Mouse (Mus musculus): ENCODE measurements at regions not wholly inside any gene's neighbourhood (a gene's known extent, or its start where the extent isn't known, plus 50 kb on each side); places are given as distances from the start of the nearest gene placed in this dataset.
A peak's percentile ranks its signal among the peaks of the same experiment; 100 is the strongest.

- Histone ChIP-seq H3K4me1 (ENCODE audit: control insufficient read depth, insufficient read depth, low read length) (0 out of 2 replicates have a peak, but pooled peaks cover 3% of the 10 kb centered on the region), H3K4me3 (ENCODE audit: insufficient read depth, low read length) (no peak overlapping the region), H3K27ac (ENCODE audit: insufficient read depth, low read length) (peak overlapping the region; percentile 81)
- TF ChIP-seq POLR2A (IDR thresholded peaks at IDR 0.05; ENCODE audit: low read depth, low read length) (no peak), CTCF (IDR thresholded peaks at IDR 0.05; ENCODE audit: borderline replicate concordance, insufficient read depth, low read length) (no peak)
Measured at GRCm38 (mm10) chr10:16620804-16621559, 1102.0 kb upstream of the Cited2 start.

GRCm38 (mm10) chr10:16622821-16623220 lies 1100.2 kb upstream of the Cited2 start:
- Histone ChIP-seq H3K27ac (ENCODE audit: insufficient read depth, low read length) (peak overlapping the region; percentile 26; the same call in 1 of the 2 replicates), H3K4me3 (ENCODE audit: insufficient read depth, low read length) (no peak overlapping the region), H3K4me1 (ENCODE audit: control insufficient read depth, insufficient read depth, low read length) (0 out of 2 replicates have a peak, but pooled peaks cover 3% of the 10 kb centered on the region)
- TF ChIP-seq POLR2A (IDR thresholded peaks at IDR 0.05; ENCODE audit: low read depth, low read length) (no peak), CTCF (IDR thresholded peaks at IDR 0.05; ENCODE audit: borderline replicate concordance, insufficient read depth, low read length) (no peak)

GRCm38 (mm10) chr10:16633236-16633635 lies 1089.8 kb upstream of the Cited2 start:
- TF ChIP-seq POLR2A (IDR thresholded peaks at IDR 0.05; ENCODE audit: low read depth, low read length) (no peak), CTCF (IDR thresholded peaks at IDR 0.05; ENCODE audit: borderline replicate concordance, insufficient read depth, low read length) (no peak)
- Histone ChIP-seq H3K27ac (ENCODE audit: insufficient read depth, low read length) (no peak overlapping the region), H3K4me1 (ENCODE audit: control insufficient read depth, insufficient read depth, low read length) (no peaks in the 10 kb centered on the region), H3K4me3 (ENCODE audit: insufficient read depth, low read length) (no peak overlapping the region)

GRCm38 (mm10) chr10:16635463-16635862 lies 1087.6 kb upstream of the Cited2 start:
- Histone ChIP-seq H3K4me3 (ENCODE audit: insufficient read depth, low read length) (no peak overlapping the region), H3K4me1 (ENCODE audit: control insufficient read depth, insufficient read depth, low read length) (peaks cover 3% of the 10 kb centered on the region; the same call in 1 of the 2 replicates), H3K27ac (ENCODE audit: insufficient read depth, low read length) (no peak overlapping the region)
- TF ChIP-seq CTCF (IDR thresholded peaks at IDR 0.05; ENCODE audit: borderline replicate concordance, insufficient read depth, low read length) (no peak), POLR2A (IDR thresholded peaks at IDR 0.05; ENCODE audit: low read depth, low read length) (no peak)

- TF ChIP-seq CTCF (IDR thresholded peaks at IDR 0.05; ENCODE audit: borderline replicate concordance, insufficient read depth, low read length) = no peak
- TF ChIP-seq POLR2A (IDR thresholded peaks at IDR 0.05; ENCODE audit: low read depth, low read length) = no peak
- Histone ChIP-seq H3K27ac (ENCODE audit: insufficient read depth, low read length) (no peak overlapping the region), H3K4me1 (ENCODE audit: control insufficient read depth, insufficient read depth, low read length) (peaks cover 3% of the 10 kb centered on the region; the same call in 1 of the 2 replicates), H3K4me3 (ENCODE audit: insufficient read depth, low read length) (no peak overlapping the region)
Measured at GRCm38 (mm10) chr10:16637006-16637405, 1086.0 kb upstream of the Cited2 start.

- TF ChIP-seq CTCF (IDR thresholded peaks at IDR 0.05; ENCODE audit: borderline replicate concordance, insufficient read depth, low read length) (no peak), POLR2A (IDR thresholded peaks at IDR 0.05; ENCODE audit: low read depth, low read length) (no peak)
- Histone ChIP-seq H3K4me3 (ENCODE audit: insufficient read depth, low read length) (no peak overlapping the region), H3K4me1 (ENCODE audit: control insufficient read depth, insufficient read depth, low read length) (peaks cover 3% of the 10 kb centered on the region; the same call in 1 of the 2 replicates), H3K27ac (ENCODE audit: insufficient read depth, low read length) (no peak overlapping the region)
Measured at GRCm38 (mm10) chr10:16638111-16638510, 1084.9 kb upstream of the Cited2 start.

GRCm38 (mm10) chr10:16640136-16640535 lies 1082.9 kb upstream of the Cited2 start:
- Histone ChIP-seq H3K4me3 (ENCODE audit: insufficient read depth, low read length) (no peak overlapping the region), H3K4me1 (ENCODE audit: control insufficient read depth, insufficient read depth, low read length) (peaks cover 3% of the 10 kb centered on the region; the same call in 1 of the 2 replicates), H3K27ac (ENCODE audit: insufficient read depth, low read length) (no peak overlapping the region)
- TF ChIP-seq CTCF (IDR thresholded peaks at IDR 0.05; ENCODE audit: borderline replicate concordance, insufficient read depth, low read length) (no peak), POLR2A (IDR thresholded peaks at IDR 0.05; ENCODE audit: low read depth, low read length) (no peak)

GRCm38 (mm10) chr10:16650120-16650519 lies 1072.9 kb upstream of the Cited2 start:
- no peaks in the 10 kb centered on the region for H3K4me1 ChIP-seq (ENCODE audit: control insufficient read depth, insufficient read depth, low read length)

GRCm38 (mm10) chr10:16652450-16652849 lies 1070.6 kb upstream of the Cited2 start:
- Histone ChIP-seq H3K4me3 (ENCODE audit: insufficient read depth, low read length) (no peak overlapping the region), H3K4me1 (ENCODE audit: control insufficient read depth, insufficient read depth, low read length) (no peaks in the 10 kb centered on the region)
- TF ChIP-seq CTCF (IDR thresholded peaks at IDR 0.05; ENCODE audit: borderline replicate concordance, insufficient read depth, low read length) (no peak), POLR2A (IDR thresholded peaks at IDR 0.05; ENCODE audit: low read depth, low read length) (no peak)

More at GRCm38 (mm10) chr10:16650120-16650519, 1072.9 kb upstream of the Cited2 start:
- H3K4me3 ChIP-seq (ENCODE audit: insufficient read depth, low read length) = no peak overlapping the region
- TF ChIP-seq POLR2A (IDR thresholded peaks at IDR 0.05; ENCODE audit: low read depth, low read length) = no peak
- no peak for TF ChIP-seq CTCF (IDR thresholded peaks at IDR 0.05; ENCODE audit: borderline replicate concordance, insufficient read depth, low read length)
- H3K27ac ChIP-seq (ENCODE audit: insufficient read depth, low read length) = no peak overlapping the region

GRCm38 (mm10) chr10:16664483-16664882 lies 1058.5 kb upstream of the Cited2 start:
- Histone ChIP-seq H3K4me3 (ENCODE audit: insufficient read depth, low read length) (no peak overlapping the region), H3K27ac (ENCODE audit: insufficient read depth, low read length) (no peak overlapping the region), H3K4me1 (ENCODE audit: control insufficient read depth, insufficient read depth, low read length) (no peaks in the 10 kb centered on the region)
- TF ChIP-seq POLR2A (IDR thresholded peaks at IDR 0.05; ENCODE audit: low read depth, low read length) (no peak), CTCF (IDR thresholded peaks at IDR 0.05; ENCODE audit: borderline replicate concordance, insufficient read depth, low read length) (no peak)

More at GRCm38 (mm10) chr10:16652450-16652849, 1070.6 kb upstream of the Cited2 start:
- H3K27ac ChIP-seq (ENCODE audit: insufficient read depth, low read length) = no peak overlapping the region
